Mouse (Mus musculus): Measurements from ENCODE around the gene Tada2b. TPM values are rescaled to one million over a fixed set of nuclear protein-coding genes. Genes with fewer than 3 reads are reported as not detected.

Tada2b gene
- polyA plus RNA-seq, 1 experiment: 17.2 TPM

GRCm38 (mm10) chr5:36517596-36517995 lies 33.5 kb upstream of the Tada2b start:
- TF ChIP-seq CTCF (IDR thresholded peaks at IDR 0.05; ENCODE audit: extremely low read depth, insufficient read depth, low read length): no peak
- TF ChIP-seq POLR2A (IDR thresholded peaks at IDR 0.05; ENCODE audit: extremely low read depth, insufficient read depth, low read length): no peak
- Histone ChIP-seq H3K4me1 (ENCODE audit: control insufficient read depth, insufficient read depth, low read length) (peaks cover 4% of the 10 kb centered on the region), H3K27ac (ENCODE audit: insufficient read depth, low read length) (peak overlapping the region; percentile 84; the same call in 1 of the 2 replicates), H3K4me3 (ENCODE audit: insufficient read depth, low read length) (no peak overlapping the region)

- no peak overlapping the region for H3K4me3 ChIP-seq (ENCODE audit: insufficient read depth, low read length)
- peaks cover 4% of the 10 kb centered on the region for H3K4me1 ChIP-seq (ENCODE audit: control insufficient read depth, insufficient read depth, low read length)
- TF ChIP-seq CTCF (IDR thresholded peaks at IDR 0.05; ENCODE audit: extremely low read depth, insufficient read depth, low read length) (no peak), POLR2A (IDR thresholded peaks at IDR 0.05; ENCODE audit: extremely low read depth, insufficient read depth, low read length) (no peak)
- no peak overlapping the region for H3K27ac ChIP-seq (ENCODE audit: insufficient read depth, low read length)
These were observed 31.5 kb upstream of the Tada2b start for GRCm38 (mm10) chr5:36515558-36515957.

GRCm38 (mm10) chr5:36515126-36515525 lies 31.0 kb upstream of the Tada2b start:
- H3K4me1 ChIP-seq (ENCODE audit: control insufficient read depth, insufficient read depth, low read length): peaks cover 4% of the 10 kb centered on the region
- TF ChIP-seq CTCF (IDR thresholded peaks at IDR 0.05; ENCODE audit: extremely low read depth, insufficient read depth, low read length) (no peak), POLR2A (IDR thresholded peaks at IDR 0.05; ENCODE audit: extremely low read depth, insufficient read depth, low read length) (no peak)
- H3K27ac ChIP-seq (ENCODE audit: insufficient read depth, low read length): no peak overlapping the region
- H3K4me3 ChIP-seq (ENCODE audit: insufficient read depth, low read length): no peak overlapping the region

GRCm38 (mm10) chr5:36510956-36511355 lies 26.9 kb upstream of the Tada2b start:
- H3K27ac ChIP-seq (ENCODE audit: insufficient read depth, low read length): no peak overlapping the region
- no peak overlapping the region for H3K4me3 ChIP-seq (ENCODE audit: insufficient read depth, low read length)
- H3K4me1 ChIP-seq (ENCODE audit: control insufficient read depth, insufficient read depth, low read length): no peaks in the 10 kb centered on the region
- TF ChIP-seq POLR2A (IDR thresholded peaks at IDR 0.05; ENCODE audit: extremely low read depth, insufficient read depth, low read length) (no peak), CTCF (IDR thresholded peaks at IDR 0.05; ENCODE audit: extremely low read depth, insufficient read depth, low read length) (no peak)

- no peak overlapping the region for H3K27ac ChIP-seq (ENCODE audit: insufficient read depth, low read length)
- no peaks in the 10 kb centered on the region for H3K4me1 ChIP-seq (ENCODE audit: control insufficient read depth, insufficient read depth, low read length)
- TF ChIP-seq POLR2A (IDR thresholded peaks at IDR 0.05; ENCODE audit: extremely low read depth, insufficient read depth, low read length): no peak
- TF ChIP-seq CTCF (IDR thresholded peaks at IDR 0.05; ENCODE audit: extremely low read depth, insufficient read depth, low read length): no peak
- H3K4me3 ChIP-seq (ENCODE audit: insufficient read depth, low read length): no peak overlapping the region
These were observed 24.3 kb upstream of the Tada2b start for GRCm38 (mm10) chr5:36508351-36508750.

- no peaks in the 10 kb centered on the region; the same call in 1 of the 2 replicates for H3K4me1 ChIP-seq (ENCODE audit: control insufficient read depth, insufficient read depth, low read length)
- TF ChIP-seq POLR2A (IDR thresholded peaks at IDR 0.05; ENCODE audit: extremely low read depth, insufficient read depth, low read length): no peak
- no peak for TF ChIP-seq CTCF (IDR thresholded peaks at IDR 0.05; ENCODE audit: extremely low read depth, insufficient read depth, low read length)
- no peak overlapping the region for H3K4me3 ChIP-seq (ENCODE audit: insufficient read depth, low read length)
- no peak overlapping the region for H3K27ac ChIP-seq (ENCODE audit: insufficient read depth, low read length)
These were observed 21.6 kb upstream of the Tada2b start for GRCm38 (mm10) chr5:36505643-36506042.

GRCm38 (mm10) chr5:36505235-36505634 lies 21.1 kb upstream of the Tada2b start:
- H3K4me1 ChIP-seq (ENCODE audit: control insufficient read depth, insufficient read depth, low read length): no peaks in the 10 kb centered on the region; the same call in 1 of the 2 replicates
- no peak overlapping the region for H3K4me3 ChIP-seq (ENCODE audit: insufficient read depth, low read length)
- no peak for TF ChIP-seq CTCF (IDR thresholded peaks at IDR 0.05; ENCODE audit: extremely low read depth, insufficient read depth, low read length)
- TF ChIP-seq POLR2A (IDR thresholded peaks at IDR 0.05; ENCODE audit: extremely low read depth, insufficient read depth, low read length): no peak
- no peak overlapping the region for H3K27ac ChIP-seq (ENCODE audit: insufficient read depth, low read length)

GRCm38 (mm10) chr5:36494709-36495108 lies 10.6 kb upstream of the Tada2b start:
- TF ChIP-seq CTCF (IDR thresholded peaks at IDR 0.05; ENCODE audit: extremely low read depth, insufficient read depth, low read length) (no peak), POLR2A (IDR thresholded peaks at IDR 0.05; ENCODE audit: extremely low read depth, insufficient read depth, low read length) (no peak)
- H3K4me3 ChIP-seq (ENCODE audit: insufficient read depth, low read length): no peak overlapping the region
- H3K4me1 ChIP-seq (ENCODE audit: control insufficient read depth, insufficient read depth, low read length): no peaks in the 10 kb centered on the region; the same call in 1 of the 2 replicates
- no peak overlapping the region for H3K27ac ChIP-seq (ENCODE audit: insufficient read depth, low read length)

- Histone ChIP-seq H3K27ac (ENCODE audit: insufficient read depth, low read length) (no peak overlapping the region), H3K4me1 (ENCODE audit: control insufficient read depth, insufficient read depth, low read length) (no peaks in the 10 kb centered on the region; the same call in 1 of the 2 replicates), H3K4me3 (ENCODE audit: insufficient read depth, low read length) (no peak overlapping the region)
- TF ChIP-seq POLR2A (IDR thresholded peaks at IDR 0.05; ENCODE audit: extremely low read depth, insufficient read depth, low read length) (no peak), CTCF (IDR thresholded peaks at IDR 0.05; ENCODE audit: extremely low read depth, insufficient read depth, low read length) (no peak)
These were observed 9.8 kb upstream of the Tada2b start for GRCm38 (mm10) chr5:36493919-36494318.

- no peak overlapping the region for H3K4me3 ChIP-seq (ENCODE audit: insufficient read depth, low read length)
- no peak overlapping the region for H3K27ac ChIP-seq (ENCODE audit: insufficient read depth, low read length)
- no peak for TF ChIP-seq POLR2A (IDR thresholded peaks at IDR 0.05; ENCODE audit: extremely low read depth, insufficient read depth, low read length)
- peak; percentile 41; the same call in 1 of the 2 replicates for TF ChIP-seq CTCF (IDR thresholded peaks at IDR 0.05; ENCODE audit: extremely low read depth, insufficient read depth, low read length)
- H3K4me1 ChIP-seq (ENCODE audit: control insufficient read depth, insufficient read depth, low read length): no peaks in the 10 kb centered on the region
These were observed 5.1 kb upstream of the Tada2b start for GRCm38 (mm10) chr5:36489225-36489624.
